ENCODE assay signal across 8 mouse cellular contexts in the genomic region with DNA sequence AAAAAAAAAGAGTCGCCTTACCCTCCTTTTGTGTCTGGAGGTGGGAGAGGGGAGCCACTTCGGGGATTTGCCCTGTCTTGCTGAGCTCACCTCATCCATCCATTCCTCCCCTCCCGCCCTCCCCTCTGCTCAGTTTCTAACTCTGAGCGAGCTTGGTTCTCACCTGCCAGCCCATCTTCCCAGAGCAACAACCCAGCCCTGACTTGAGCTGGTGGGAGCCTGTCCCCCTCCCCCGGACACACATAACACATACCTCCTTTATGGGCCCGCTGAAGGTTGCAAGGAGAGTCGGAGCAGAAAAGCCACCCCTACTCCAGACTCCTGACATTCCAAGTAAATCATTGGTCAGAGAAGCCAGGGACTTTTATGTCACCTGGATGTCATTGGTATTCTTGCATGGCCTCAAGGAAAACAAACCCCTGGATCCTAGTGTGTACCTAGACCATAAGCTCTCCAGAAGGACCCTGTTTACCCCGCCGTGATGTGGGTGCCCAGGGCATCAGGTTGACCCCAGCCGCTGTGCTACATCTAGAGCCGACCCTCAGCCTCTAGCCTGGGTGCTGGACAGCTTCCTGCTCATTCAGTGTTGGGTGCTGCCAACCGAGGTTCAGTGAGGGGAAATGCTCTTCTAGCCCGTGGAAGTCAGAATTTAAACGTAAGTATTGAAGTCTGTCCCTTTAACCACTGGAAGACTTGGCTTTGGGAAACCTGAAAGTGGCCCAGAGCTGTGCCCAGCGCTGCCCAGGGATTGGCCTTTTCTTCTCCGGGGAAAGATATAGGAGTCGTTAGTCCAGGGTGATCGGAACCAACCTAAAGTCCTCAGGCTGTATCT. TPM values are rescaled to one million over a fixed set of nuclear protein-coding genes. Genes with fewer than 3 reads are reported as not detected.
A peak's percentile ranks its signal among the peaks of the same experiment; 100 is the strongest.
DNase-seq lines count a peak whose midpoint lies in the region; ATAC-seq and TF ChIP-seq lines count a peak whose summit lies in the region.

No protein-coding gene starts in this region.

- POLR2A ChIA-PET in Patski (lab: Charles Lee): interaction anchor here (1.4 to 1.7 kb wide), 4 partner anchors 52 to 134 kb away, joined by 4 read pairs; partner anchors contain the start of gene Dusp7

- H3K4me1 ChIP-seq in heart, embryonic 11.5 days (ENCODE audit: control insufficient read depth, insufficient read depth, low read length): peaks cover 22% of the 10 kb centered on the region
- H3K4me1 ChIP-seq in hindbrain, embryonic 10.5 days (replicated peaks): peaks cover 49% of the 10 kb centered on the region
- peaks cover 10% of the 10 kb centered on the region for H3K4me1 ChIP-seq in liver, postnatal 0 days (ENCODE audit: insufficient read depth)

- TF ChIP-seq CTCF in Patski (IDR thresholded peaks at IDR 0.05): no peak
- TF ChIP-seq CTCF in liver, postnatal 0 days (IDR thresholded peaks at IDR 0.05; ENCODE audit: low read depth): no peak

- in situ Hi-C loops in Patski (cut with MboI; ENCODE audit: low pct_unique_long_range_greater_than_20kb): loop anchor here (5.0 kb wide), 1 partner anchor 114 kb away; no protein-coding TSS in a partner anchor

- DNase-seq in heart, adult 11 months: no peak
- no peak for DNase-seq in Patski (ENCODE audit: low read depth, low spot score)
- DNase-seq in hindbrain, embryonic 10.5 days (ENCODE audit: low spot score): no peak
- DNase-seq in liver, postnatal 0 days: no peak
- no peak for DNase-seq in thymus, postnatal 14 days
- no peak for DNase-seq in cerebellum, postnatal 25 days

- no peak overlapping the region for H3K27ac ChIP-seq in heart, embryonic 11.5 days (ENCODE audit: low read depth, low read length)
- H3K27ac ChIP-seq in hindbrain, embryonic 10.5 days: peak overlapping the region; percentile 82
- no peak overlapping the region for H3K27ac ChIP-seq in liver, postnatal 0 days (ENCODE audit: low read depth)

- H3K27me3 ChIP-seq in heart, embryonic 11.5 days (ENCODE audit: control insufficient read depth, insufficient read depth, low read length): peaks cover 3% of the 10 kb centered on the region; the same call in 1 of the 2 replicates
- no peaks in the 10 kb centered on the region for H3K27me3 ChIP-seq in Patski
- peaks cover 15% of the 10 kb centered on the region for H3K27me3 ChIP-seq in hindbrain, embryonic 10.5 days (ENCODE audit: insufficient read depth, poor library complexity, severe bottlenecking)
- H3K27me3 ChIP-seq in liver, postnatal 0 days (ENCODE audit: insufficient read depth, low read length): peaks cover 26% of the 10 kb centered on the region

- WGBS in heart, embryonic 11.5 days (ENCODE audit: insufficient replicate concordance): 16% methylated on average over 18 of the region's 18 CpGs
- WGBS in hindbrain, embryonic 10.5 days: 4% methylated on average over 18 of the region's 18 CpGs
- WGBS in liver, postnatal 0 days (ENCODE audit: insufficient replicate concordance): 11% methylated on average over 18 of the region's 18 CpGs

- 0 out of 2 replicates have a peak overlapping the region, but pooled peaks have one; percentile 16 for H3K9ac ChIP-seq in heart, embryonic 11.5 days (ENCODE audit: low read depth, low read length)
- H3K9ac ChIP-seq in liver, postnatal 0 days (replicated peaks): no peak overlapping the region

- no peak overlapping the region for H3K4me3 ChIP-seq in heart, embryonic 11.5 days (ENCODE audit: low read depth, low read length)
- H3K4me3 ChIP-seq in hindbrain, embryonic 10.5 days: peak overlapping the region; percentile 37
- H3K4me3 ChIP-seq in liver, postnatal 0 days (ENCODE audit: low read depth, low read length): no peak overlapping the region; the same call in 1 of the 2 replicates

- no peaks in the 10 kb centered on the region for H3K36me3 ChIP-seq in heart, embryonic 11.5 days (ENCODE audit: control insufficient read depth, insufficient read depth, low read length)
- H3K36me3 ChIP-seq in hindbrain, embryonic 10.5 days: no peaks in the 10 kb centered on the region
- no peaks in the 10 kb centered on the region for H3K36me3 ChIP-seq in liver, postnatal 0 days (replicated peaks; ENCODE audit: insufficient read depth, low read length)

- CTCF ChIA-PET in Patski (lab: Charles Lee): interaction anchor here (0.7 to 7.7 kb wide), 21 partner anchors 8 to 145 kb away, joined by 3 to 82 read pairs (median 4); partner anchors contain the start of genes Parp3, Poc1a, Rpl29 and Rrp9

- no peaks in the 10 kb centered on the region for H3K9me3 ChIP-seq in heart, embryonic 11.5 days (replicated peaks; ENCODE audit: control insufficient read depth, low read length)
- H3K9me3 ChIP-seq in hindbrain, embryonic 10.5 days: no peaks in the 10 kb centered on the region
- no peaks in the 10 kb centered on the region for H3K9me3 ChIP-seq in liver, postnatal 0 days (ENCODE audit: low read length)

- no peak for TF ChIP-seq EP300 in liver, postnatal 0 days (IDR thresholded peaks at IDR 0.05; ENCODE audit: low read depth)

- no peak for ATAC-seq in heart, embryonic 11.5 days (replicated peaks; ENCODE audit: insufficient number of reproducible peaks, low FRiP score, low TSS enrichment)
- peak; percentile 24 for ATAC-seq in Patski
- ATAC-seq in liver, postnatal 0 days: peak; percentile 43
- no peak for ATAC-seq in activated CD4-positive, CD25-positive, alpha-beta regulatory T cell, adult 4 months

- peak overlapping the region; percentile 43 for H3K4me2 ChIP-seq in heart, embryonic 11.5 days
- H3K4me2 ChIP-seq in liver, postnatal 0 days (ENCODE audit: low read depth, low read length): peak overlapping the region; percentile 41; the same call in 1 of the 2 replicates

RNA-seq across cellular contexts. Expression of gene Rpl29, which starts 8.0 kb away (rescaled TPM):
- 695 and 851 TPM in 2 replicates for polyA plus RNA-seq in heart, embryonic 11.5 days (2014; fragmentation: Nextera tagmentation; extraction: Ambion mirVana)
- polyA plus RNA-seq in Patski (2021): 189 TPM
- polyA plus RNA-seq in hindbrain, embryonic 10.5 days (2016; fragmentation: Nextera tagmentation; extraction: Ambion mirVana): 912 and 973 TPM in 2 replicates
- 483 and 486 TPM in 2 replicates for polyA plus RNA-seq in liver, postnatal 0 days (2015; fragmentation: Nextera tagmentation; extraction: Ambion mirVana)
- polyA plus RNA-seq in activated CD4-positive, CD25-positive, alpha-beta regulatory T cell, adult 4 months (2017; shearing (Covaris generic)): 1,000 to 10,000 TPM; 1,290 to 1,880 TPM

RNA-seq across cellular contexts. Expression of gene Acy1, which starts 16.9 kb away (rescaled TPM):
- polyA plus RNA-seq in heart, embryonic 11.5 days (2014; fragmentation: Nextera tagmentation; extraction: Ambion mirVana): 23.2 and 27.7 TPM in 2 replicates
- 10.8 TPM for polyA plus RNA-seq in Patski (2021)
- polyA plus RNA-seq in hindbrain, embryonic 10.5 days (2016; fragmentation: Nextera tagmentation; extraction: Ambion mirVana): 36.7 and 37.0 TPM in 2 replicates
- polyA plus RNA-seq in liver, postnatal 0 days (2015; fragmentation: Nextera tagmentation; extraction: Ambion mirVana): 30.4 and 38.7 TPM in 2 replicates
- 1 to 10 TPM; 9.3 to 10.0 TPM for polyA plus RNA-seq in activated CD4-positive, CD25-positive, alpha-beta regulatory T cell, adult 4 months (2017; shearing (Covaris generic))

RNA-seq across cellular contexts. Expression of gene Abhd14b, which starts 26.0 kb away (rescaled TPM):
- 4.7 and 5.0 TPM in 2 replicates for polyA plus RNA-seq in heart, embryonic 11.5 days (2014; fragmentation: Nextera tagmentation; extraction: Ambion mirVana)
- polyA plus RNA-seq in Patski (2021): 31.2 TPM
- polyA plus RNA-seq in hindbrain, embryonic 10.5 days (2016; fragmentation: Nextera tagmentation; extraction: Ambion mirVana): 5.7 and 6.0 TPM in 2 replicates
- polyA plus RNA-seq in liver, postnatal 0 days (2015; fragmentation: Nextera tagmentation; extraction: Ambion mirVana): 41.4 and 47.9 TPM in 2 replicates
- 10 to 100 TPM in 1 of 2 experiments, 1 to 10 TPM in 1; 8.1 to 10.1 TPM for polyA plus RNA-seq in activated CD4-positive, CD25-positive, alpha-beta regulatory T cell, adult 4 months (2017; shearing (Covaris generic))

RNA-seq across cellular contexts. Expression of gene Abhd14a, which starts 26.2 kb away (rescaled TPM):
- polyA plus RNA-seq in heart, embryonic 11.5 days (2014; fragmentation: Nextera tagmentation; extraction: Ambion mirVana): 41.2 and 41.9 TPM in 2 replicates
- 25.2 TPM for polyA plus RNA-seq in Patski (2021)
- 39.7 and 41.9 TPM in 2 replicates for polyA plus RNA-seq in hindbrain, embryonic 10.5 days (2016; fragmentation: Nextera tagmentation; extraction: Ambion mirVana)
- 15.8 and 16.2 TPM in 2 replicates for polyA plus RNA-seq in liver, postnatal 0 days (2015; fragmentation: Nextera tagmentation; extraction: Ambion mirVana)
- polyA plus RNA-seq in activated CD4-positive, CD25-positive, alpha-beta regulatory T cell, adult 4 months (2017; shearing (Covaris generic)): 10 to 100 TPM; 12.7 to 13.0 TPM

RNA-seq across cellular contexts. Expression of gene Pcbp4, which starts 31.8 kb away (rescaled TPM):
- polyA plus RNA-seq in heart, embryonic 11.5 days (2014; fragmentation: Nextera tagmentation; extraction: Ambion mirVana): 77.0 and 80.4 TPM in 2 replicates
- polyA plus RNA-seq in Patski (2021): 83.4 TPM
- polyA plus RNA-seq in hindbrain, embryonic 10.5 days (2016; fragmentation: Nextera tagmentation; extraction: Ambion mirVana): 395 and 430 TPM in 2 replicates
- polyA plus RNA-seq in liver, postnatal 0 days (2015; fragmentation: Nextera tagmentation; extraction: Ambion mirVana): 4.9 and 6.1 TPM in 2 replicates
- polyA plus RNA-seq in activated CD4-positive, CD25-positive, alpha-beta regulatory T cell, adult 4 months (2017; shearing (Covaris generic)): 1 to 10 TPM; 4.5 to 4.8 TPM

Comparison
In these comparisons a context has a peak if more than half of its experiments do, and no peak if none do; other contexts are left out.
1. ATAC-seq: peak in Patski (single experiment) and liver, postnatal 0 days (single experiment); none in heart, embryonic 11.5 days (single experiment) and activated CD4-positive, CD25-positive, alpha-beta regulatory T cell, adult 4 months (single experiment).